Mouse (Mus musculus): ENCODE data around the gene Id2. TPM values are rescaled to one million over a fixed set of nuclear protein-coding genes. Genes with fewer than 3 reads are reported as not detected.

Gene Id2
- polyA plus RNA-seq, 1 experiment = not detected

DNA sequence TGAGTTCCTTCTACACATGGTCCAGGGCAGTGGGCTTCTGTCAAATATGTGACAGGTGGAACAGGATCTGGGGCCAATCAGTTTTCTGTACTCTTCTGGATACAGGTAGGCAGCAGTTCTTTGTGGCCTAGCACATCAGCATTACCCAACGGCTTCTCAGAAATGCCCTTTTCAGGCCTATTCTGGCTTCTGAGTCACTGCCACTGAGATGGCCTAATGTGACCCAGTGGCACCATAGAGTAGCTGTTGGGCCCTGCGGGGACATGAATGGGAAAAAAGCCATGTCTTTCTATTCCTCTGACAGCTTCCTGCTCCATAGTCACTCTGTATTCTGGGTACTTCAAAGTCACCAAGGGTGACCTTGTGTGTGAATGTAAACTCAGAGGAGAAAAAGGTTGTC is 15.9 kb upstream of the Id2 start:
- no peaks in the 10 kb centered on the region for H3K4me1 ChIP-seq (ENCODE audit: control insufficient read depth)
- no peak overlapping the region for H3K4me3 ChIP-seq (replicated peaks)
- H3K9me3 ChIP-seq (ENCODE audit: control insufficient read depth, low read length) = no peaks in the 10 kb centered on the region
- H3K36me3 ChIP-seq (ENCODE audit: control insufficient read depth) = no peaks in the 10 kb centered on the region
- no peak for TF ChIP-seq TAL1 (IDR thresholded peaks at IDR 0.05; ENCODE audit: low read length)
- no peak for TF ChIP-seq GATA1 (IDR thresholded peaks at IDR 0.05; ENCODE audit: low read length)
- no peaks in the 10 kb centered on the region for H3K27me3 ChIP-seq (ENCODE audit: control insufficient read depth)

DNA sequence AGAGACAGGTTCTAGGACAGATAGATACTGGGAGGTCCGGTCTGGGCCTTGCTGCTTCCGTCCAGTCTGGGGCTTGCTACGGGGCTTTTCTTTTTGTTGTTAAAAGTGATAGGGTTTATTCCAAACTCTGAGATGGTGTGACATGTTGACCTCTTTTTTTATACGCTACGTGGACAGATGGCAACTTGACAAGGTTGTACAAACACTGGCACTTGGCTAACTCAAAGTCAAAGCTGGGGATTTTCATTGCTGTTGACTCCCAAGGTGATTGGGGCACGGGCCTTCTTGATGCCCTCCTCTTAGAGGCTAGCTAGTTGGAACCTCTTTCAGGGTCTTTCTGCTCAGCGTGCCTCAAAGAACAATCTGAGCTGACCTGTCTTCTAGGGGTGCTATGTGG is 13.7 kb upstream of the Id2 start:
- no peaks in the 10 kb centered on the region for H3K4me1 ChIP-seq (ENCODE audit: control insufficient read depth)
- no peak for TF ChIP-seq GATA1 (IDR thresholded peaks at IDR 0.05; ENCODE audit: low read length)
- TF ChIP-seq TAL1 (IDR thresholded peaks at IDR 0.05; ENCODE audit: low read length) = no peak
- H3K36me3 ChIP-seq (ENCODE audit: control insufficient read depth) = no peaks in the 10 kb centered on the region
- H3K9me3 ChIP-seq (ENCODE audit: control insufficient read depth, low read length) = no peaks in the 10 kb centered on the region
- H3K27me3 ChIP-seq (ENCODE audit: control insufficient read depth) = no peaks in the 10 kb centered on the region
- no peak overlapping the region for H3K4me3 ChIP-seq (replicated peaks)

DNA sequence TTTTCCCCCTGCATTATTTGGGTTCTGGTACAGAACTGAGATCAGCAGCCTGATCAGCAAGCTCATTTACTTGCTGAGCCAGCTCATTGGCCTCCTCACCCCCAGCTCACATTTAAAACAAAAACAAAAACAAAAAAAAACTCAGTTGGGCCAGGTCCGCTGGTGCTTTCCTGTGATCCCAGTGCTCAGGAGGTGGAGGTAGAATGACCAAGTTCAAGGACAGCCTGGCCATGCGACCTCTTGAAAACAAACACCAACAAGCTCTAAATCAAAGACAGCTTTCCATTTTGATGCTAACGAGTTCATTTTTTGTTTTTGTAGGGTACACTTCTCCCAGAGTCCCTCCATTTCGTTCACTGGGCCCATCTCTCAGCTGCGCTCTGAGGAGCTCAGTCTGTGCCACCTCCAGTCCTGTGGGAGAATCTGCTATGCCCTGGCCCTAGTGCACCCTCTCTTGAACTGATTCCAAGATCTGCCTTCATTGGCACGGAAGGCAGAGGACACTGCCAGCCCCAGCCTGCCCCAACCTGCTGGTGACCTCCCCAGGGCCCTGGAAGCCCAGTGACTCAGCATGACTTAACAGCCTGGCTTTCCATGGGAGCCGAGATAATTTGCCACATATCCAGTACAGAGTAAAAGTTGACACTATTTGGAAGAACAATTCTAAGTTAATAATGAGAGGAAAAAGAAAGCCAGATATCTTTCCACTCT is 13.2 kb upstream of the Id2 start:
- Histone ChIP-seq H3K9me3 (ENCODE audit: control insufficient read depth, low read length) (no peaks in the 10 kb centered on the region), H3K36me3 (ENCODE audit: control insufficient read depth) (no peaks in the 10 kb centered on the region), H3K4me3 (replicated peaks) (no peak overlapping the region), H3K27me3 (ENCODE audit: control insufficient read depth) (no peaks in the 10 kb centered on the region), H3K4me1 (ENCODE audit: control insufficient read depth) (no peaks in the 10 kb centered on the region)
- TF ChIP-seq GATA1 (IDR thresholded peaks at IDR 0.05; ENCODE audit: low read length) (no peak), TAL1 (IDR thresholded peaks at IDR 0.05; ENCODE audit: low read length) (no peak)

GRCm38 (mm10) chr12:25108865-25109264 is 11.9 kb upstream of the Id2 start:
- TF ChIP-seq TAL1 (IDR thresholded peaks at IDR 0.05; ENCODE audit: low read length) = no peak
- TF ChIP-seq GATA1 (IDR thresholded peaks at IDR 0.05; ENCODE audit: low read length) = no peak
- no peaks in the 10 kb centered on the region for H3K36me3 ChIP-seq (ENCODE audit: control insufficient read depth)
- no peaks in the 10 kb centered on the region for H3K4me1 ChIP-seq (ENCODE audit: control insufficient read depth)

GRCm38 (mm10) chr12:25104541-25104940 is 7.6 kb upstream of the Id2 start:
- TF ChIP-seq TAL1 (IDR thresholded peaks at IDR 0.05; ENCODE audit: low read length) = no peak
- Histone ChIP-seq H3K4me3 (replicated peaks) (no peak overlapping the region), H3K9me3 (ENCODE audit: control insufficient read depth, low read length) (no peaks in the 10 kb centered on the region), H3K36me3 (ENCODE audit: control insufficient read depth) (no peaks in the 10 kb centered on the region), H3K27me3 (ENCODE audit: control insufficient read depth) (peaks cover 29% of the 10 kb centered on the region), H3K4me1 (ENCODE audit: control insufficient read depth) (no peaks in the 10 kb centered on the region)

More at GRCm38 (mm10) chr12:25108865-25109264, 11.9 kb upstream of the Id2 start:
- Histone ChIP-seq H3K9me3 (ENCODE audit: control insufficient read depth, low read length) (no peaks in the 10 kb centered on the region), H3K27me3 (ENCODE audit: control insufficient read depth) (no peaks in the 10 kb centered on the region), H3K4me3 (replicated peaks) (no peak overlapping the region)

DNA sequence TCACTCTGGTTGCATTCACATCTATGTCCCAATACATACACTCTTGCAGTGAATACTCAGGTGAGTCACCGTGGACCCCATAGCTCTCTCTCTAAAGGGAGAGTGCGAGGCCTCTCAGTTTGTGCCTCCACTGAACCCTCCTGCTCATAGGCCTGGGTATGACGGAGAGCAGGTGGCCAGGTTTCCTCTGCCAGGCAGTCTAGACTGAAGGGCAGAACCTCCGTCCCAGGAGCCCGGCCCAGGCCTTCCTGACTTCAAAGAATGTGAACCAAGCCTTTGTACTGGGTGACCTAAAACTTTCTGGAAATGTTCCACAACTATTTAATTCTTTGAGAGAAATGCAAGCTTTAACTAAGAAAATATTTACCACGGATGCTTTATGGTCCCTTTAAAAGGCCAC is 7.0 kb upstream of the Id2 start:
- Histone ChIP-seq H3K4me1 (ENCODE audit: control insufficient read depth) (no peaks in the 10 kb centered on the region), H3K9me3 (ENCODE audit: control insufficient read depth, low read length) (no peaks in the 10 kb centered on the region), H3K27me3 (ENCODE audit: control insufficient read depth) (peaks cover 35% of the 10 kb centered on the region), H3K36me3 (ENCODE audit: control insufficient read depth) (no peaks in the 10 kb centered on the region), H3K4me3 (replicated peaks) (no peak overlapping the region)
- TF ChIP-seq GATA1 (IDR thresholded peaks at IDR 0.05; ENCODE audit: low read length) = no peak
- no peak for TF ChIP-seq TAL1 (IDR thresholded peaks at IDR 0.05; ENCODE audit: low read length)

DNA sequence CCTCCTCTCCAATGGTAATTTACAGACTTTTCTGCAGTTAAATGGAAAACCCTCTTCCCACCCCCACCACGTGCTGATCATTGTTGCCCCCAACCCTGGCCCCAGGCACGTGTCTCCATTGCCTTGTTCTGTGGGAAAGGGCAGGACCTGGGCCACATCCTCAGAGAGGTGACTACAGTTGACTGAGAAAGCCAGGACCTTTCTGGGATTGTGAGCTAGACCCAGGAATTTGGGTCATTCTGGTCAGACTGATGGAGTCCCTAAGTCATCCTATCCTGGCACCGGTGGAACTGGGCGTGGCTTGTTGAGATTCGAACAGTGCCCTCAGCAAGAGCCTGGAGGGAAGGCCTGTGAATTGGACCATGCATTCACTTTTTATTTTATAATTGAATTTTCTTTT is 4.4 kb upstream of the Id2 start:
- H3K4me1 ChIP-seq (ENCODE audit: control insufficient read depth) = no peaks in the 10 kb centered on the region
- no peaks in the 10 kb centered on the region; the same call in 1 of the 2 replicates for H3K9me3 ChIP-seq (ENCODE audit: control insufficient read depth, low read length)
- no peaks in the 10 kb centered on the region for H3K36me3 ChIP-seq (ENCODE audit: control insufficient read depth)
- peaks cover 61% of the 10 kb centered on the region for H3K27me3 ChIP-seq (ENCODE audit: control insufficient read depth)
- H3K4me3 ChIP-seq (replicated peaks) = no peak overlapping the region
- TF ChIP-seq TAL1 (IDR thresholded peaks at IDR 0.05; ENCODE audit: low read length) = no peak
- no peak for TF ChIP-seq GATA1 (IDR thresholded peaks at IDR 0.05; ENCODE audit: low read length)

GRCm38 (mm10) chr12:25100411-25101217 is 3.7 kb upstream of the Id2 start:
- H3K9me3 ChIP-seq (ENCODE audit: control insufficient read depth, low read length) = no peaks in the 10 kb centered on the region; the same call in 1 of the 2 replicates

More at GRCm38 (mm10) chr12:25100411-25101217, 3.7 kb upstream of the Id2 start:
- Histone ChIP-seq H3K4me1 (ENCODE audit: control insufficient read depth) (peaks cover 5% of the 10 kb centered on the region), H3K36me3 (ENCODE audit: control insufficient read depth) (no peaks in the 10 kb centered on the region), H3K27me3 (ENCODE audit: control insufficient read depth) (peaks cover 68% of the 10 kb centered on the region), H3K4me3 (replicated peaks) (peak overlapping the region; percentile 22)
- TF ChIP-seq TAL1 (IDR thresholded peaks at IDR 0.05; ENCODE audit: low read length) = no peak
- no peak for TF ChIP-seq GATA1 (IDR thresholded peaks at IDR 0.05; ENCODE audit: low read length)

Data from erythroblast, embryonic 14.5 days (primary cell).